Mouse (Mus musculus) intestine, embryonic 14.5 days (tissue): ENCODE results near the gene Adgre4. TPM values are rescaled to one million over a fixed set of nuclear protein-coding genes. Genes with fewer than 3 reads are reported as not detected.
A peak's percentile ranks its signal among the peaks of the same experiment; 100 is the strongest.

Experiments used
- ATAC-seq: fragments of 200-750 bp; cut with Nextera tagmentation; replicated peaks from 2 replicates; pipeline ENCODE4 v1.8.0; 2017; ENCODE audit warnings: low read depth, moderate number of reproducible peaks, moderate TSS enrichment, moderate library complexity; ENCODE audit not compliant: low FRiP score, low TSS enrichment
- DNase-seq: peaks from one replicate; pipeline ENCODE4 v3.0.0-alpha.2; 2018; ENCODE audit warnings: low spot score
- H3K27ac ChIP-seq: fragments of 300-500 bp; sonication (generic); 2 replicates; pipeline ENCODE4 v1.5.1; 2014; ENCODE audit warnings: low read depth, mild to moderate bottlenecking, control low read depth
- H3K27me3 ChIP-seq: fragments of 300-500 bp; sonication (generic); replicated peaks from 2 replicates; pipeline ENCODE4 v1.6.1; 2014; ENCODE audit warnings: low read length, control low read depth; ENCODE audit not compliant: control insufficient read depth, insufficient read depth
- H3K36me3 ChIP-seq: fragments of 300-500 bp; sonication (generic); 2 replicates; pipeline ENCODE4 v1.6.1; 2014; ENCODE audit warnings: low read length, control low read depth; ENCODE audit not compliant: control insufficient read depth, insufficient read depth
- H3K4me1 ChIP-seq: fragments of 300-500 bp; sonication (generic); replicated peaks from 2 replicates; pipeline ENCODE4 v1.6.1; 2014; ENCODE audit warnings: low read length, control low read depth, mixed read lengths; ENCODE audit not compliant: control insufficient read depth, insufficient read depth
- H3K4me2 ChIP-seq: fragments of 300-500 bp; sonication (generic); 2 replicates; pipeline ENCODE4 v1.6.1; 2014; ENCODE audit warnings: low read length
- H3K4me3 ChIP-seq: fragments of 300-500 bp; sonication (generic); 2 replicates; pipeline ENCODE4 v1.5.1; 2014; ENCODE audit warnings: low read depth, low read length, control low read depth, mixed read lengths
- H3K9ac ChIP-seq: fragments of 300-500 bp; sonication (generic); 2 replicates; pipeline ENCODE4 v1.6.1; 2014; ENCODE audit warnings: mild to moderate bottlenecking, low read length
- H3K9me3 ChIP-seq: fragments of 300-500 bp; sonication (generic); 2 replicates; pipeline ENCODE4 v1.6.1; 2016; ENCODE audit warnings: low read length, control low read depth; ENCODE audit not compliant: control insufficient read depth
- WGBS: fragments of 180-500 bp; shearing (Covaris S2); extraction: QIAGEN DNeasy Blood & Tissue Kit; methylation state at CpG from one replicate; pipeline ENCODE4 v1.1.7; 2014; 5-methylcytosine and 5-hydroxymethylcytosine counted together
- polyA plus RNA-seq: library from polyadenylated mRNA; unstranded; fragments of >200 nt; fragmentation: Nextera tagmentation; extraction: Ambion mirVana; gene quantifications from 2 replicates; pipeline ENCODE4 v1.2.1, GENCODE M21; 2014

The Adgre4 gene
- polyA plus RNA-seq: 0.41 and 1.0 TPM in 2 replicates

- 54% methylated on average over 2 of the region's 2 CpGs for WGBS
- H3K36me3 ChIP-seq: no peaks in the 10 kb centered on the region
- H3K27me3 ChIP-seq: no peaks in the 10 kb centered on the region
- no peaks in the 10 kb centered on the region for H3K4me1 ChIP-seq
- no peak within 1 kb of the TSS for H3K4me2 ChIP-seq
- no peak within 1 kb of the TSS for H3K9ac ChIP-seq
- no peaks in the 10 kb centered on the region for H3K9me3 ChIP-seq
- ATAC-seq (no peak), DNase-seq (no peak)
- no peak within 1 kb of the TSS for H3K27ac ChIP-seq
- no peak within 1 kb of the TSS for H3K4me3 ChIP-seq
Measured at GRCm38 (mm10) chr17:55749786-55750185, at the start of gene Adgre4. Gene Adgre4 (plus strand): TSS chr17:55749984.

- Histone ChIP-seq H3K9me3 (no peaks in the 10 kb centered on the region), H3K4me1 (no peaks in the 10 kb centered on the region), H3K27ac (no peak overlapping the region), H3K9ac (no peak overlapping the region), H3K4me3 (no peak overlapping the region), H3K4me2 (no peak overlapping the region), H3K27me3 (no peaks in the 10 kb centered on the region), H3K36me3 (peaks cover 27% of the 10 kb centered on the region)
- ATAC-seq: peak; percentile 71; the same call in 1 of the 2 replicates
- DNase-seq: peak; percentile 90
- 69% methylated on average over 3 of the region's 3 CpGs for WGBS
Measured at GRCm38 (mm10) chr17:55702161-55702820, 47.5 kb upstream of the Adgre4 start.

GRCm38 (mm10) chr17:55702865-55703264 lies 46.9 kb upstream of the Adgre4 start:
- Histone ChIP-seq H3K9ac (no peak overlapping the region), H3K9me3 (no peaks in the 10 kb centered on the region), H3K4me2 (no peak overlapping the region), H3K27ac (no peak overlapping the region), H3K4me3 (no peak overlapping the region), H3K27me3 (no peaks in the 10 kb centered on the region), H3K36me3 (peaks cover 22% of the 10 kb centered on the region), H3K4me1 (no peaks in the 10 kb centered on the region)
- DNase-seq (no peak), ATAC-seq (no peak)
- 61% methylated on average over 5 of the region's 5 CpGs for WGBS

DNA sequence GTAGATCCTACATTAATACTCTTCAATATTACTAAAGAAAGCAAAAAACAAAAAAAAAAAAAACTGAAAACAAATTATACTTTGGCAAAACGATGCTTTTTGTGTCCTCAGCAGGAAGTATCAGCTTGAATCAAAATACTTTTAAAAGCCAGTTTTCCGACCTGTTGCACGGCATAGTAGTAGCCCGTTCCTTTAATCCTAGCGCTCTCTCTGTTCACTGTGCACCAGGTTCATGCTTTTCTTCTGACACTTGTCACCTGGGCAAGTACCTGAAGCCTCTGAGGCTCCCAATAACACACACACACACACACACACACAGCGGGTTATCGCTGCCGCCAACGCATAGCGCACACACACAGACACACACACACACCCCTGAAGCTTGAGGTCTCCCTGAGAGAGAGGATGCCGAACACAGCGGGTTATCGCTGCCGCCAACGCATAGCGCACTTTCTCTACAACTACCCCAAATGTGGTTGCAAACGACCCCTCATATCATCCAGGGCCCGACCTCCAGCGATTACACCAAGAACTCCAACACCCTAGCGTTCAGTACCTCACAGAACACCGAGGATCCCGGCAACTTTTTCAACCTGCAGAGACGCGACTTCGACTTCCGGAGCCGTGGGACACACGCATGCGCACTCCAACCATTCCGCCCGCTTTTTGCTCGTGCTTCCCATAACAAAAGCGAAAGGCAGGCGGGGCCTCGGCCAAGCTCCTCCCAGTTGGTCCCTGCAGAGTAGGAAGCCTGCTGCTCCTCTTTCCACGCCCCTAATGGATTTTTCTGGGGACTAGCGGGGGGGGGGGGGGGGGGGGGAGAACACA lies 37.6 kb upstream of the Adgre4 start, which contains the start of gene Pot1b:
Gene Pot1b, minus strand, starts transcription at position 645 of the 828 bp plus-strand sequence.
- WGBS: under 1% methylated on average over 37 of the region's 37 CpGs
- no peaks in the 10 kb centered on the region for H3K4me1 ChIP-seq
- peak; percentile 99 for ATAC-seq
- peak within 1 kb of the TSS; percentile 75 for H3K4me3 ChIP-seq
- H3K27ac ChIP-seq: peak within 1 kb of the TSS; percentile 33; the same call in 1 of the 2 replicates
- no peaks in the 10 kb centered on the region for H3K27me3 ChIP-seq
- H3K9ac ChIP-seq: peak within 1 kb of the TSS; percentile 63
- H3K4me2 ChIP-seq: peak within 1 kb of the TSS; percentile 69
- peak; percentile 99 for DNase-seq
- H3K9me3 ChIP-seq: no peaks in the 10 kb centered on the region
- H3K36me3 ChIP-seq: peaks cover 11% of the 10 kb centered on the region

GRCm38 (mm10) chr17:55721270-55721669 lies 28.5 kb upstream of the Adgre4 start:
- H3K27ac ChIP-seq: no peak overlapping the region
- no peaks in the 10 kb centered on the region for H3K36me3 ChIP-seq
- H3K9me3 ChIP-seq: no peaks in the 10 kb centered on the region
- no peak overlapping the region for H3K4me3 ChIP-seq
- H3K27me3 ChIP-seq: no peaks in the 10 kb centered on the region
- no peak overlapping the region for H3K9ac ChIP-seq
- H3K4me2 ChIP-seq: no peak overlapping the region
- WGBS: 60% methylated on average over 1 of the region's 1 CpGs
- ATAC-seq: no peak
- DNase-seq: no peak
- no peaks in the 10 kb centered on the region for H3K4me1 ChIP-seq

GRCm38 (mm10) chr17:55722250-55722649 lies 27.5 kb upstream of the Adgre4 start:
- H3K9me3 ChIP-seq: no peaks in the 10 kb centered on the region
- 75% methylated on average over 2 of the region's 2 CpGs for WGBS
- H3K36me3 ChIP-seq: no peaks in the 10 kb centered on the region

DNA sequence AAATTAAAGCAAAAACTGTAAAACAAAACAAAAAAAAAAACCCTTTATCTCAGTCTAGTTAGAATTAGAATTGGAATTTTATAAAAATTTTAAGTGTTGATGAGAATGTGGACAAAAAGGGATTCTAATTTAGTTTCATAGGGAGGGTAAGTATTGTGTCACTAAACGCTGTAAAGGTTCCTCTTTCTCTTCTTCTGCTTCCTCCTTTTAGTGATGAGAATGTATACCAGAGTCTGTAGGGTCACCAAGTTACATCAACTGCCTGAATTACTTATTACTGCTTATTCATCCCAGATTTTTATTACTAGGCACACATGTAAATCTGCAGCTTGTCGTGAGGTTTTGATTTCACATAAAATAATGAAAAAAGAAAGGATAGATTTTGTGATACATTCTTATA lies 23.6 kb upstream of the Adgre4 start:
- no peaks in the 10 kb centered on the region for H3K9me3 ChIP-seq
- H3K36me3 ChIP-seq: no peaks in the 10 kb centered on the region
- no peak overlapping the region for H3K4me3 ChIP-seq
- DNase-seq: no peak
- no peak overlapping the region for H3K4me2 ChIP-seq
- 67% methylated on average over 2 of the region's 2 CpGs for WGBS
- no peak for ATAC-seq
- H3K4me1 ChIP-seq: no peaks in the 10 kb centered on the region
- no peak overlapping the region for H3K9ac ChIP-seq
- H3K27me3 ChIP-seq: no peaks in the 10 kb centered on the region
- H3K27ac ChIP-seq: no peak overlapping the region

More at GRCm38 (mm10) chr17:55722250-55722649, 27.5 kb upstream of the Adgre4 start:
- DNase-seq: no peak
- Histone ChIP-seq H3K4me3 (no peak overlapping the region), H3K9ac (no peak overlapping the region), H3K4me1 (no peaks in the 10 kb centered on the region), H3K27ac (no peak overlapping the region), H3K4me2 (no peak overlapping the region), H3K27me3 (no peaks in the 10 kb centered on the region)
- ATAC-seq: no peak

GRCm38 (mm10) chr17:55736675-55737074 lies 13.1 kb upstream of the Adgre4 start:
- Histone ChIP-seq H3K27ac (no peak overlapping the region), H3K9ac (no peak overlapping the region), H3K4me1 (no peaks in the 10 kb centered on the region), H3K4me3 (no peak overlapping the region), H3K27me3 (no peaks in the 10 kb centered on the region), H3K9me3 (no peaks in the 10 kb centered on the region), H3K36me3 (no peaks in the 10 kb centered on the region), H3K4me2 (no peak overlapping the region)
- WGBS: 85% methylated on average over 1 of the region's 1 CpGs
- no peak for ATAC-seq
- DNase-seq: no peak
